Mouse (Mus musculus): ENCODE data around the gene Fsd2. TPM values are rescaled to one million over a fixed set of nuclear protein-coding genes. Genes with fewer than 3 reads are reported as not detected.

Fsd2 gene
- polyA plus RNA-seq, 1 experiment from 2014 or later = 0.73 TPM

MicroRNA genes within 50 kb of the gene (microRNA counts, 519-probe panel; counts per million panel counts)
- microRNA mmu-miR-1839-3p (473 counts per million, percentile 71 among the panel's probes with 10 or more counts), microRNA mmu-miR-1839-5p (3,978 counts per million, percentile 79 among the panel's probes with 10 or more counts)

Other genes starting within 250 kb of the Fsd2 start
- gene Rps17, start 221.7 kb downstream of the Fsd2 start, polyA plus RNA-seq (2015; fragmentation: Nextera tagmentation; extraction: Ambion mirVana) = 1,759 and 1,761 TPM in 2 replicates
- 10.0 and 12.2 TPM in 2 replicates for gene Cpeb1, start 111.5 kb downstream of the Fsd2 start, polyA plus RNA-seq (2015; fragmentation: Nextera tagmentation; extraction: Ambion mirVana)
- 0.35 and 0.57 TPM in 2 replicates for gene Ap3b2, start 73.0 kb downstream of the Fsd2 start, polyA plus RNA-seq (2015; fragmentation: Nextera tagmentation; extraction: Ambion mirVana)
- not detected in 2 replicates for gene BC048679, start 68.7 kb downstream of the Fsd2 start, polyA plus RNA-seq (2015; fragmentation: Nextera tagmentation; extraction: Ambion mirVana)
- 7.2 and 8.3 TPM in 2 replicates for gene Whamm, start 4.3 kb upstream of the Fsd2 start, polyA plus RNA-seq (2015; fragmentation: Nextera tagmentation; extraction: Ambion mirVana)
- 0.95 and 1.5 TPM in 2 replicates for gene Homer2, start 140.6 kb upstream of the Fsd2 start, polyA plus RNA-seq (2015; fragmentation: Nextera tagmentation; extraction: Ambion mirVana)
- gene Ramac, start 196.0 kb upstream of the Fsd2 start, polyA plus RNA-seq (2015; fragmentation: Nextera tagmentation; extraction: Ambion mirVana) = 180 and 185 TPM in 2 replicates
- gene 3110040N11Rik, start 222.5 kb upstream of the Fsd2 start, polyA plus RNA-seq (2015; fragmentation: Nextera tagmentation; extraction: Ambion mirVana) = 61.1 and 65.7 TPM in 2 replicates